In genomic region chr5:33105660-33106059, GRCm38 (mm10) we compare ENCODE assay signal across 13 mouse cellular contexts. TPM values are rescaled to one million over a fixed set of nuclear protein-coding genes. Genes with fewer than 3 reads are reported as not detected.
"Had no signal": no experiment of that assay in that cellular context is flagged by ENCODE, and none has a peak within 500 bp of the region (broad histone marks: within the 10 kb centered on the region; RNA-seq: fewer than 3 reads in every experiment).

No protein-coding gene starts in this region.

- H3K36me3 ChIP-seq: liver, embryonic 15.5 days; lung, embryonic 15.5 days; midbrain, embryonic 10.5 days; neural tube, embryonic 15.5 days had no signal

- H3K27ac ChIP-seq: liver, embryonic 15.5 days; lung, embryonic 15.5 days; midbrain, embryonic 10.5 days; neural tube, embryonic 15.5 days had no signal

- H3K9ac ChIP-seq: liver, embryonic 15.5 days; lung, embryonic 15.5 days; neural tube, embryonic 15.5 days had no signal

- H3K9me3 ChIP-seq: liver, embryonic 15.5 days; lung, embryonic 15.5 days; midbrain, embryonic 10.5 days; neural tube, embryonic 15.5 days had no signal

- H3K4me1 ChIP-seq: liver, embryonic 15.5 days; lung, embryonic 15.5 days had no signal

- H3K4me2 ChIP-seq: liver, embryonic 11.5 days; liver, embryonic 15.5 days; lung, embryonic 15.5 days; neural tube, embryonic 15.5 days had no signal

- H3K4me3 ChIP-seq: liver, embryonic 15.5 days; lung, embryonic 15.5 days; midbrain, embryonic 10.5 days; myocyte; neural tube, embryonic 15.5 days had no signal

- DNase-seq: kidney, adult 11 months; kidney, postnatal 10 days; left cerebral cortex, postnatal 4 days; midbrain, embryonic 14.5 days; spleen, adult 18-20 months; thymus, postnatal 36 days had no signal

RNA-seq across cellular contexts. Expression of gene Slc5a1, which starts 1.6 kb away (rescaled TPM):
- polyA plus RNA-seq: liver, embryonic 11.5 days; midbrain, embryonic 10.5 days; midbrain, embryonic 14.5 days; myocyte; neural tube, embryonic 11.5 days had no signal
